Mouse (Mus musculus): Measurements from ENCODE around the gene March4.

GRCm38 (mm10) chr1:72406505-72407079, 130.1 kb downstream of the March4 start:
- TF ChIP-seq EP300 (IDR thresholded peaks at IDR 0.05; ENCODE audit: low read depth): no peak
- TF ChIP-seq CTCF (IDR thresholded peaks at IDR 0.05; ENCODE audit: low read depth): no peak
